Mouse (Mus musculus) left cerebral cortex, postnatal 25 days (tissue): ENCODE measurements around the gene Fam129c. TPM values are rescaled to one million over a fixed set of nuclear protein-coding genes. Genes with fewer than 3 reads are reported as not detected.

ENCODE experiments used
- DNase-seq, 2 experiments: peaks; one replicate each; pipeline ENCODE4 v3.0.0; 2022; ENCODE audit warnings: low spot score in 2 of 2, mixed read lengths in 1 of 2
- intact Hi-C: fragments of 180-260 bp; cut with DNase I; formaldehyde crosslinking; loops from one replicate; pipeline ENCODE4 v1.15.1; 2025
- total RNA-seq, 2 experiments: library from RNA; stranded (reverse); gene quantifications; 2 replicates each; pipeline ENCODE4 v1.2.3; 2021

Fam129c gene
- total RNA-seq, 2 experiments from 2014 or later: 3.6 to 4.2 TPM

DNA sequence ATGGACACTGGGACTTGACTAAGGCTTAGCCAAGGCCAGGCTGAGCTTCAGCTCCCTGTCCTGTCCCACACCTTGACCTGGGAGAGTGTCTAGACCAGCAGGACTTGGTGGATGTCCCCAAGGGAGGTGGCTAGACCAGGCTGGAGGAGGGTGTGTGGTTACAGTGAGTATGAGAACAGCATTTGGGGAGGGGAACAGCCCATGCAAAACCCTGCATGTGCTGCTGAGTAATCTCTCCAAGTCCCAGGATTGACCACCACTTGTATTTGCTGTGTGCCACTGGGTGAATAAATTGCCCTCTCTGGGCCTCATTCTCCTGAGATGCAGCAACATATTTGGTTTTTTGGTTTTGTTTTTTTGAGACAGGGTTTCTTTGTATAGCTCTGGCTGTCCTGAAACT lies 927 bp downstream of the Fam129c start:
- no peak for DNase-seq
- intact Hi-C loops: loop anchor here (5.0 kb wide), 1 partner anchor 156 kb away; no protein-coding TSS in a partner anchor

DNA sequence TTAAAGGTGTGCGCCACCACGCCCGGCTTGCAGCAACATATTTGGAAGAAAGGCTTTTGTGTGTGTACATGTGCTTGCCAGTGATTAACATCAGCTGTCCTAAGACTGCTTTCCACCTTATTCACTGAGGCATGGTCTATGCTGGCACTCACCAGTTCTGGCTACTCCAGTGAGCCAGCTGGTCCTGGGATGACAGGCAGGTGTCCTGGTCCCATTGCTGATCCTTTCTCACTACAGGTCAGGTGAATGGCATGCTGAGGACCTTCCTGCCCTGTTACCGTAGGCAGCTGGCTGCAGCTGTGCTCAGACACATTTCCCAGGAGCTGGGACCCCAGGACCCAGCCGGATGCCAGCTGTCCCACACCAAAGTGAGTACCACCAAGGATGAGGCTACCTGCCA lies 1.4 kb downstream of the Fam129c start:
- intact Hi-C loops: loop anchor here (5.0 kb wide), 1 partner anchor 157 kb away; no protein-coding TSS in a partner anchor
- no peak for DNase-seq

DNA sequence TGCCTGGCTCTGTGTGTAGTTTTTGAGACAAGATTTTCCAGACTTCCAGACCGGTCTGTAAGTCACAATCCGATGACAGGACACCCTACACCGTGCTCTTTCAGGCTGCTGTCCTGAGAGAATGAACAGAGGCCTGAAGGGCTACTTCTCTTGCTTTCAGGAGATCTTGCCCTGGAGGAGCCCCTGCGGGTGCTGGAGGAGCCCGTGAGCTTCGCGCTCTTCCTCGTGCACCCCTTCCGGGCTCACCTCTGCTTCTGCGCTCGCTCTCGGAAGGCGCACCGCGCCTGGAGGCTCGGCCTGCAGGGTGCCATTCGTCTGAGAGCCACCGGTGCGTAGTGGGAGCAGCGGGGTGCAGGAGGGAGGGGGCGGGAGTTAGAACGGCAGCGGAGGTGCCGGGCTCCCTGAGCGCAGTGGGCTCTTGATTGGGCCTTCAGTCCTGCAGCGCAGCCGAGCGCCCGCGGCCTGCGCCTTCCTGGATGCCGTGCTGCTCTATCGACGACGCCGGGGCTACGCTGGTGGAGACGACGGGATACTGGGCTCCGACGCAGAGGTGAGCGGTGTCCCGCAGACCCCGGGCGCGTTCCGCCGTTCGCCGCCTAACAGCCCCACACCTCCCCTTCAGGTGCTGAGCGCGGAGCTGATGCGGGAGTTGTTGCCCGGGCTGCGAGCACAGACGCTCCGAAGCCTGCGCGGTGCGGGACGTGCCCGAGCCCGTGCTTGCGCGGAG lies 4.7 kb downstream of the Fam129c start:
- intact Hi-C loops: no loop called here
- DNase-seq: no peak

DNA sequence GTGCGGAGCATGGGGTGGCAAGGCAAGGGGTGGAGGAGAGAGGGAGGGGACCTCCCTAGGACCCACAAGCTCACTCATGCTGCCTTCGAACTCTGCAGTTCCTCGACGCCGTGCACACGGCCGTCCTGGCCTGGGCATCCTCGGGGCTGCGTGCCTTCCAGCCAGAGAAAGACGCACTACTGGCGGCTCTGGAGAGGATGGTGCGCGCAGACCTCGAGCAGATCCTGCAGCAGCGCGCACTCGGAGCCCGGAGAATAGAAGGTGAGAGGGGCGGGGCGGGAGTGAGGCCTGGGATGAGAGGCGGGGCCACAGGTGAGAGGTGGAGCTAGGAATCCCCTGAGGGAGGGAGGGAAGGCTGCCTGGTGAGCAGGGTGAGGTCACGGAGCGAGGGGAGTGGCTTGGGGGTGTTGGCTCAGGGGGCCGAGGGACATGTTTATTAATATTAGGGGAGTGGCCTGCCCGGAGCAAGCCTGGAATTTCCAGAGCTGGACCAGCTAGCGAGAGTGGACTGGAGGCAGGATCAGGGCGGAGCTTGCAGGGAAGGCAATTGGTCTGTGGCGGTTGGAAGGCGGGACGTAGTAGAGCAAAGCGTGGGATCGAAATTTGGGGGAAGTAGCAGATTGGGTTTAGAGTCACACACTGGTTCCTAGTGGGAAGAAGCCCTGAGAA lies 5.4 kb downstream of the Fam129c start:
- intact Hi-C loops: no loop called here
- DNase-seq: peak in 1 of 2 experiments; percentile 54

DNA sequence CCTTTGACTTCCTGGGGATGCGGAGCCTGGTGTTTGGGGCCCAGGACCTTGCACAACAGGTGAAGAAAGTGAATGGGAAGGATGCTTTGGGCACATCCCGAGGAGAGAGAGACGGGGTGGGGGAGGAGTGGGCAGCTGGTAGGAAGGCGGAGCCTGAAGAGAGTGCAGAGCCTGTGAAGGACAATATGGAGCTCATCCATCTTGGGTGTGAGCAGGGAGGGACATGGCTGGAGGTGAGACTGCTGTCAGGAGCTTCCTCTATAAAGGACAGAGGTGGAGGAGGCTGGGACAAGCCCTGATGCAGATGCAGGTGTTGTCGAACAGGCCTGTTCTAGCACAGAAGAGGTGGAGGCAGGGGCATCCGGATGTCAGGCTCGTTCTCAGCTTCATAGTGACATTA lies 6.6 kb downstream of the Fam129c start:
- DNase-seq: no peak
- intact Hi-C loops: no loop called here

DNA sequence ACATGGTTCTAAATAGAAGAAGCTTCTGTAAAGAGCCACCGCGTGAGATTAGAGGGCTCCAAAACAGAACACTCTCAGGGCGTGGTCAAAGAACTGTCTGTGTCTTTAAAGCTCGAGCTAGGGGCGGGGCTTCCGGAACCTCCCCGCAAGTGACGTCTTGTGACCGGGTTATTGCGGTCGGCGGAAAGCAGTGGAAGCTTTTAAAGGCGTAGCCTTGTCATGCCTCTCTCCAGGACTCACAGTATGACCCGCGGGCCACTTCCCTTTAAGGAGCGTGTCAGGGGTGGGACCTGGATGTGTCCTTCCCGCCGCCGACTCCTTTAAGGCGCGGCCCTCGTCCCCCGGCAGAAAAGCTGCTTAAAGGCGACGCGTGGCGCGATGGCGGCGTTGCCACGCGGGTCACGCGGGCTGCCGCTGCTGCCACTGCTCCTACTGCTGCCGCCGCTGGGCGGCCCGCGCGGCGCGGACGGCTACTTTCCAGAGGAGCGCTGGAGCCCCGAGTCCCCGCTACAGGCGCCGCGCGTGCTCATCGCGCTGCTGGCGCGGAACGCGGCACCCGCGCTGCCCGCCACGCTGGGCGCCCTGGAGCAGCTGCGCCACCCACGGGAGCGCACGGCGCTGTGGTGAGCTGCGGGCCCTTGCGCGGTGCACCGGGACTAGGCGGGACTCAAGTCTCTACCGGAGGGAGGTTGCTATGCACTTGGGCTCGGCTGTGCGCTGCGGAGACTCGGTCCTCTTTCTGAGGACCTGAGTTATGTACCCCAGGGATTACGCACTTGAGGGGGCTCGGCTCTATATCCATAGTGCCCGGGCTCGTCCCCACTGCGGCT lies 13.6 kb downstream of the Fam129c start, which contains the start of gene Colgalt1:
Colgalt1 (plus strand) TSS at position 177 of the 830 bp plus-strand sequence.
- peak; percentile 97 to 100 for DNase-seq
- intact Hi-C loops: no loop called here

DNA sequence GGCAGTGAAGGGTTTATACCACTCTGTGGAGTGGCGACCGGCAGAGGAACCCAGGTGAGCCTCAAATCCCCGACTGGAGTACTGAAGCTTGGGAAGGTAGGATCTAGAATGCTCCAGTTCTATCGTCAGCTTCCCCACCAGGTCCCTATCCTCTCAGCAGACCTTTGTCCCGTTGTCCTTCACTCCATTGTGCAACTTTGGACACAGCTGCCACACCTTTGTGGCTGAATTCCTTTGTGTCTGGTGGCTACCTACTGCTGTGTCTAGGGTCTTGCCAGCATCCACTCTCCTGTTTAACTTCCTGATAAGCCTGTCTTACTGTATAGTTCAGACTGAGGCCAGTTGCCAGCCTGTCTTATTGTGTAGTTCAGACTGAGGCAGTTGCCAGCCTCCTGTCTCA lies 14.7 kb downstream of the Fam129c start:
- intact Hi-C loops: no loop called here

DNA sequence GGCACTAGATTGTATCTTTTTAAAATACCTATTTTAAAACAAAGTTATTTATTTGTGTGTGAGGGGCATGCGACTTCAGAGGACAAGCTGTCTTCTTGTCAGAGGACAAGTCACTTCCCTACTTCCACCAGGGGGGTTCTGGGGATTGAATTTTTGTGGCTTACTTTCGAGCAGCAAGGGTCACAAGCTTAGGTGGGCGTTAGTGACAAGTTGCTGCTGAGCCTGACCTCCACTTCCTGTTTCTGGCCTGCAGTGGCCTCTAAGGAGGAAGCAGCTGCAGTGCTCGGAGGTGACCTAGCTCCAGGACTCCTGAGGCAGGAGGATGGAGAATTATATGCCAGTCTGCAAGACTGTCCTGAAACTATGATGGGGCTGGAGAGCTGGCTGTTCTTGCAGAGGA lies 16.0 kb downstream of the Fam129c start:
- no peak for DNase-seq
- intact Hi-C loops: no loop called here

More for the DNA sequence above, 14.7 kb downstream of the Fam129c start:
- DNase-seq: no peak

DNA sequence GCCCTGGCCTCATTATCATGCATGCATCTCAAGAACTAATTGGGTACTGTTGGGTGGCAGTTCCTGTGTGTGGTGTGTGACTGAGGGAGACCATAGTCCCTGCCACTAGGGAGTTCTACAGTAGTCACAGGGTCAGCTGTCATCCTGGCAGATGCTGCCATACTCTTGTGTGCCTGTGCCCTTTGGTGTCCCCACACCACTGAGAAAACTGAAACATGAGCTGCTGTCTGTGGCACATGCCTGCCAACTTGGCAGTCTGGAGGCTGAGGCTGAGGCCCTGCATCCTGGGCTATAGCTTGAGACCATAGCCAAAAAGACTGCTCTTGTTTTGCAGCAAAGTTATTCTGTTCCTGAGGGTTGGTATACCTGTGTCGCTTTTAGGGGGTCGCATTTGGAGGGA lies 22.3 kb downstream of the Fam129c start:
- no peak for DNase-seq
- intact Hi-C loops: no loop called here

DNA sequence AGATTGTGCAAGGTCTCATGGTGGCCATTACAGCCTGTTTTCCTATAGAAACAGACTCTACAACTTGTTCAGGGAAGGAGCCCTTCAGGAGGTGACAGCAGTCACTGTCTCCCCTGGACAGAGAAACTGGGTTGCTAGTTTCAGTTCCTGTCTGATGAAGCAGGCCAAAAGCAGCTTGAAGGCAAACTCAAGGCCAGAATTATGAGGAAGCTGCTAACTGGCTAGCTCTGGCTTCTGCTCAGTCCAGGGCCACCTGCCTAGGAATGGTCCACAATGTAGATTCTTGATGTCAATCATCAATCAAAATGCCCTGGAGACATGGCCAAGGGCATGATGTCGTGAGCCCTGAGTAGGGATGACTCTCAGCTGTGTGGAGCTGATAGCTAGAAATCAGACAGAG lies 27.6 kb downstream of the Fam129c start:
- intact Hi-C loops: no loop called here
- peak in 1 of 2 experiments; percentile 24 for DNase-seq

DNA sequence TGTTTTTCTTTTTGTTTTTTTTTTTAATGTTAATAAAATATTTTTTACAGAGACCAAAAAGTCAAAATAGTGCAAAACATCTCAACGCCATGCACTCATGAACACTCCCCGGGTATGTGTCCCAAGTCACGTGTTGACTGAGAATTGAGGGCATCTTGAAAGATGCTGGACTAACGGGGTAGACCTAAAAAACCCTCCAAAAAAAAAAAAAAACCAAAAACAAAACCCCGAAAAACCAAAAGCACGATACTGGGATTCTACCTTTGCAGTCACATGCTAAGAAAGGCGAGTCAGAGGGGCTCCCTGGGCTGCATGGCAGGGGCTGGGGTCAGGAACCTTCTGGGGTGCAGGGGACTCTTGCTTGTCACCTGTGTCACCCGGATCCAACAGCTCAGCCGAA lies 29.3 kb downstream of the Fam129c start:
- DNase-seq: no peak
- intact Hi-C loops: no loop called here

DNA sequence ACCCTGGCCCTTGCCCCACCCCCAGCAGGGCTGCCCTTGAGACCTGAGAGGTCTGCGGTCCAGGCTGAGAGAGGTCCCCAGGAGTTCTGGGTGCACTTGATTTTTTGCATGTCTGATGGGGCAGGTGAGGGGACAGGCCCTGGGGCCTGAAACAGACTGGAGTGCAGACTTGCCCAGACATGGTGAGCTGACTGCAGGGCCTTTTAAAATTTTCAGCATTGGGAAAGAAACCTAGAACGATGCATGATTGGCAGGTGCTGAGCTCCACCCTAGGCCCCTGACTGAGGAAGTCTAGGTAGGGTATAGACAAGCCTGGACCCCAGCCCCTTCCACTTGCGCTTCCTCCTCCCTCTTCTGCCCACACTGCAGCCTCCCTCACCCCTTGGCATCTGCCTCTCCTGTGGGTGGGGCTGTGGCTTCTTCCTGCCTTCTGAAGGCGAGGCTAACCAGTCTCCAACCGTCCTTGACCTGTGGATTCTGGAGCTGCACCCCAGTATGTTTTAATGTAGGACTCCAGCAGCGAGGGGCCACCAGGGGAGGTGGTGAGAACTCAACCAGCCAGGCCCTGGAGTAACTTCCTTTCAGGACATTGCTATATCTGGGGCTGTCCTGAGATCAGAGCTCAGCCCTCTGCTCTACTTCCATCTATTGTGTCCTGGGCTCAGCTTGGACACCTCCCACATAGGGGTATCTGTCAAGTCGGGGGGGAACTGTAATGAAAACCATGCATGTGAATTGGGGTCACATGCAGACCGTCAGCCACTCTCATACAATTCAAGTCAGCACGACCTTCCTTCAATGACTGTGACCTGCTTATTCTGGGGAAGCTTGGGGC lies 30.0 kb downstream of the Fam129c start:
- DNase-seq: peak in 1 of 2 experiments; percentile 22
- intact Hi-C loops: no loop called here

DNA sequence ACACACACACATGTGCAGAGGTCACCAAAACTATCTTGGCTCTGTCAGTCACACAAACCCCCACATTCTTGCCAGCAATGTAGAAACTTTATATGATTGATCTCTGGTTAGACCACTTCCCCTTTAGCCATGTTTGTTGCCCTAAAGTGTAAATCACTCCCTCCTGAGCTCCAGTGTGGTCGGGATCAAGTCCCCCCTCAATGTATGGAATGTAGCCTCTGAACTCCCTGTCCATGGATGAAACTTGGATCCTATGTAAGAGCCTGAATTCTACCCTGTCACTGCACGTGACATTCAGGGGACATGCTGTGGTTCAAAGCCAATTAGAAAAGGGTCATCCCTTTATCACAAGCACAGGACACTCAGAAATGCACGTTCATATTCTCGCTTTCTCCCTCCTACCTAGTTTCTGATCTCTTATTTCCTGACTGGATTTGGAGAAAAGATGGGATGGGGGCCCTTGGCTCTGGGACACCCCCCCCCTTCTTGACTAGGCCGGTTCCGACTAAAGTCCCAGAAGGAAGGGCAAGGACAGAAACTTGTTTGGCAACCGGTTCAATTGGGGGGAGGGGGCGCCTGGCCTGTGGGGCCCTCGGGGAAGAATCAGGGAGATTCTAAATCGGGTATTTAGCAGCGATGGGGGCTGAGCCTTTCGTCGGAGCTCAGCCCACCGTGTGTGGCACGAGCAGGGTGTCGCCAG lies 31.1 kb downstream of the Fam129c start:
- intact Hi-C loops: no loop called here
- no peak for DNase-seq

DNA sequence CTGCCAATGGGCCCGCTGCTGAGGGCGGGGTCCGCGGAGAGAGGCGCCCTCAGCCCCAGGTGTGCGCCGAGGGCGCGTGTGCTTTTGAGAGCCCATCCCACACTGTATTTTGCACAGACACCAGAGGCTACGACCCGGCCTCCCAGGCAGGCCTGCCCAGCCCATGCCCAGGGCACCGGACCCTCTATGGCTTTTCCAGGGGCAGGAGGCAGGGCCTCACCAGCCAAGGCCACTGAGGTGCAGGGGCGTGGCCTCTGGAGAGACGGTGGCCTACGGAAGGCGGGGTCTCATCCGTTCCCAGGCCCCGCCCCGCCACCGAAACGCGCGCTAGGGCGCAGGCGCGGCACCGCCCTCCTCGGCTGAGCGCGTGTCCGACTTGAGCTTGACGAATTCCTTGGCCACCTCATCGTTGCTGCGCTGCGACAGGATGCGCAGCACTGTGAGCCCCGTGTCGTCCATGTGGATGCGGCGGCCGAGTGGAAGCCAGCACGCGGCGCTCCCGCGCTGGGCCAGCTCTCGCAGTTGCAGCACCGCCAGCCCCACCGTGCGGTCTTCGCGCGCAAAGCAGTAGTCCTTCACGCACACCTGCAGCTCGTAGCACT lies 31.7 kb downstream of the Fam129c start:
- intact Hi-C loops: no loop called here
- peak; percentile 89 to 91 for DNase-seq

DNA sequence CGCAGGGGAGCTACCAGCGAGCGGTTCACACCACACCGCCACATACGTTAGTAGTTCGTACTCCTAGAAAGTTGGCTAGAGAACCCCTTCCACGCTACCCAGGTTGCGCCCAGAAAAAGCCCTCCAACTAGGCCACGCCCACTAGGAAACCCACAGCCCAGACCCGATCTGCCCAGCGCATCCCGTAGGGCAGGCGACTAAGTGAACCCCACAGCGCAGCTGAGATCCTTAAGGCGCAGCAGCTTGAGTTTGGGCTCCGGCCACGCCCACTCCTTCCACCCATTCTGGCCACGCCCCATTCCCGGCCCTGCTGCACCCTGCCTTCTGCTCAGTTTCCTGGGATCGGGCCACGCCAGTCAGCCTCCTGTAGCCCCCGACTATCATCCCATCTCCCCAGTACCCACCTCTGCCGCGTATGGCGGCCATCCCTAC lies 32.3 kb downstream of the Fam129c start:
- peak in 1 of 2 experiments; percentile 23 for DNase-seq
- intact Hi-C loops: no loop called here

DNA sequence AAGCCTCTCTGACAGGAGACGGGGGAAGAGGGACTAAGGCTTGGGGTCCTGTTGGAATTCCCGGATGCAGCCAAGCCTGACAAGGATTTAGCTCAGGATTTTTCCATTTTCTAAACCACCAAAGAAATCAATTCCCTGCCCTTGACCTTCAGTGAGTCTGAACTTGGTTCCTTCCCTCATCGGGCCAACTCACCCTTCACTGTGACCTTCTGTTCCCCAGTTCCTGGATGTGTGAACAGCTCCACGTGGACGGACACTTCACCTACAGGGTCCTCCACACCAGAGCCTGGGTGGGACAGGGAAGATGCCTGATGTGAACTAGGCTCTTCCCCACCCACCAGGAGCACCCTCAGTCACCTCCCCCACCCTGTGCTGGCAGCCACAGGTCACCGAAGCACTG lies 33.3 kb downstream of the Fam129c start:
- no peak for DNase-seq
- intact Hi-C loops: no loop called here

DNA sequence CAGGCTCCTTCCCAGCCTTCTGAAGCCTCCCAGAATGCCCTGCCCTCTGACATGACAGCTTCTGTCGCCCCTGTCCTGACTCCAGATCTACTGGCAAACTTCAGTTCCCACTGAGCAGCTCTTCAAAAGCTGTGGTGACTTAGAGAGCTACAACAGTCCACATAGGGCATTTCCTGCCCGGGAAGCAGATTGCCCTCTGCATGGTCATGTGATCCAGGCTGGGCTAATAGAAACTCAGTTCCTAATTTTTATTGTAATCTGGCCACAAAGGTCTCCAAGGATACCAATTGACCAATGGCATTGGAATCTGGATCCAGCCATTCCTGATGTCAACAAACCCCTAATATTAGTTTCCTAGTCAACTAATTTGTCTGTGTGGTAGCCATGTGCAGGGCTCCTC lies 34.4 kb downstream of the Fam129c start:
- no peak for DNase-seq
- intact Hi-C loops: loop anchor here (2.0 kb wide), 1 partner anchor 71 kb away; no protein-coding TSS in a partner anchor

DNA sequence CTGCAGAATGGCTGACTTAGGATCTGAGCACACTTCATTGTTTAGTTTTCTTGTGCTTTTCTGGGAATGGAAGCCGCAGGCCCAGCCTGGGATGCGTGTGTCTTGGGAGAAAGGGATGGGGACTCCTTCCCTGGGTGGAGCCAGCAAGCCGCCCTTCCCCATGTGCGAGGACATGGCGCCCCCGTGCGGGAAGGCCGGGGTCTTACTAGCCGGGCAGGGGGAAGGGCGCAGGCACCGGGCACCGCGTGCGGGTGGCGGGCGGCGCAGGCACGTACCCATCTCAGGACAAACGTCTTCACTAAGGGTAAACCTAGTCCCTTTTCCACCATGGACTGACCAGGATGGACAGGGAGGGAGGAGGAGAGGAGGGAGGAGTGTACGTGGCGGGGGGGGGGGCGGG lies 35.7 kb downstream of the Fam129c start:
- intact Hi-C loops: loop anchor here (2.0 kb wide), 1 partner anchor 72 kb away; no protein-coding TSS in a partner anchor
- DNase-seq: no peak
